Mouse (Mus musculus) liver, adult 2 months (tissue): Measurements from ENCODE around the gene Dlg2.

ENCODE experiments used
- CTCF ChIP-seq: fragments of 200-500 bp; IDR thresholded peaks from 2 replicates; pipeline ENCODE4 v1.5.1; 2011; ENCODE audit warnings: low read depth, low read length, control low read depth
- POLR2A ChIP-seq: fragments of 200-500 bp; IDR thresholded peaks from 2 replicates; pipeline ENCODE4 v1.6.1; 2011; ENCODE audit warnings: low read length, control low read depth; ENCODE audit not compliant: insufficient read depth; ENCODE audit errors: extremely low read depth

DNA sequence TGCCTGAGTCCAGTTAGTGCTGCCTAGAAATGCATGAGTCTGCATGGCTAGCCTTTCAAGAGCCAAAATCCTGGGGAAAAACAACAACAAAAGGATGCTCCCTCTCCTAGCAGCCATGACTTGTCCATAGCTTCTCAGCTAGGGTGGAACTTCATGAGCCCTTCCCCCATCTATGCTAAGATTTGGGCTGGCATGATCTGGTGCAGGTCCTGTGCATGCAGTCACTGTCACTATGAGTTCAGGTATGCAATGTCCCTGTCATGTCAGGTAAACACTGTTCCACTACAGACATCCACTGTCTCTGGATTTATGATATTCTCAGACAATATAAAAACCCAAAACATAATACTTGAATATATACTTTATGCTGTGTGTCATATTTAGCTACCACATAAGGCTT is 1563.7 kb downstream of the Dlg2 start:
- TF ChIP-seq CTCF (no peak), POLR2A (no peak)
